Mouse (Mus musculus): ENCODE data around the gene Art4.

Gene Art4

DNA sequence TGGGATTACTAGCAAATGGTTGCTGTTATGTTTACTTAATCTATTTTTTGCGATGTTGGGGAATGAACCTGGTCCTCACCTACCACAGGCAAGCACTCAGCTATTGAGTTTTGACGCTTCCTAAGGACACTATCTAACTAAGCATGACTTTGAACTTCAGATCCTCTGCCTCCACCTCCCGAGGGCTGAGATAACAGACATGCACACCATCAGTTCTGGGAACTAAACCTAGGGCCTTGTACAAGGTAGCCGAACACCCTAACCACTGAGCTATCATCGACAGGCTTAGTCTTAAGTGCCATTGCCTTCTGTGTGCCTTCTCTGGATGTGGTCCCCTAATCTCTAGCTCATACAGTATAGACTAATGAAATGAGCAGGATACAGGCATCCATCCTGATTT is 7.8 kb upstream of the Art4 start:
- no peak for DNase-seq

DNA sequence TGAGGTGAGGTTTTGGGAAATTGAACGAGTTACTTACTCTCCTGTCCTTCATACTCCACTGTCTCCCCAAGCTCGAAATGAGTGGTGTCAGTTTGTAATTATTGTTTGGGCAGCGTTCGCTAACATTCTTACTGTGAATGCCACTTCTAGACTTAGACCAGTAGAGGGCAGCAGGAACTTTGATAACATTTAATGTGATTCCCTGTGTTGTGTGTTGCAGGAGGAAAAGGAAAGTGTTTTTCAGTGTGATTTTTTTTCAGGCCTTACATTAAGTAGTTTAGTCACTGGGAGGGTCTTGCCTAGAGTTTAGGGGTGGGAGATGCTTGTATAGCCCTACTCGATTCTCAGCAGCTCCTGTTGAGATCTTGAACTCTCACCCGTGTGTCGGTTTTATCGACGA is 3.5 kb upstream of the Art4 start:
- no peak for DNase-seq

DNA sequence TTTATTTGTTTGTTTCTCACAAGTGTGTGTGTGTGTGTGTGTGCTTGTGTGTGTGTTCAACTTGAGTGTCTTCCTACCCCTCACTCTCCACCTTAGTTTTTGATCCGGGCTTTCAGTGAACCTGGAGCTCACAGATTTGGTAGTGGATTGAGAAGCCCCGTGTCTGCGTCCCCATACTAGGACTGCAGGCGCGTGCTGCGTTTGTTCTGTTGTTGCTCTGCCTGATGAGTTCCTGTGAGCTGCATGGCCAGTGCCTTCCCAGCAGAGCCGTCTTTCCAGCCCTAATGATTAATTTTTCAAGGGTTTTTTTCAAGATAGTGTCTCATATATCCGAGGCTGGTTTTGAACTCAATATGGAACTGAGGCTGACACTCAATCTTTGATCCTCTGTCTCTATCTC is 887 bp upstream of the Art4 start:
- peak in 1 of 2 experiments; percentile 39 for DNase-seq

DNA sequence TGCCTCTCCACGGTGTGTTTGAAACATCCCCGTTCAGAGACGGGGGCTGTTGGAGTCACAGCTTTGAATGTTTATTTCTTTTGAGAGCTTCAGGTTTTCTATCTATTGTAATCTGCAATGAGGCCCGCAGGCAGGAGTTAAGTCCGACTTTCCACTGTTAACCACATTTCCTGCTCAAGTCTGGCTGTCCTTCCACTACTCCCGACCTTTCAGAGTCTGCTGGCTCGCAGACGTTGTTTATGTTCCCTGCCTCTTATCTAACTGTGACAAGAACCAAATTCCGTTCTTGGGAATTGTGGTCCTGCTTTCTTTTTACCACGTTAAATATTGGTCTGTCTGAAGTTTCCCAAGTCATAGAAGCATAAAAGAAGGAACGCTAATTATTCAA is 334 bp upstream of the Art4 start:
- peak in 1 of 2 experiments; percentile 63 for DNase-seq

DNA sequence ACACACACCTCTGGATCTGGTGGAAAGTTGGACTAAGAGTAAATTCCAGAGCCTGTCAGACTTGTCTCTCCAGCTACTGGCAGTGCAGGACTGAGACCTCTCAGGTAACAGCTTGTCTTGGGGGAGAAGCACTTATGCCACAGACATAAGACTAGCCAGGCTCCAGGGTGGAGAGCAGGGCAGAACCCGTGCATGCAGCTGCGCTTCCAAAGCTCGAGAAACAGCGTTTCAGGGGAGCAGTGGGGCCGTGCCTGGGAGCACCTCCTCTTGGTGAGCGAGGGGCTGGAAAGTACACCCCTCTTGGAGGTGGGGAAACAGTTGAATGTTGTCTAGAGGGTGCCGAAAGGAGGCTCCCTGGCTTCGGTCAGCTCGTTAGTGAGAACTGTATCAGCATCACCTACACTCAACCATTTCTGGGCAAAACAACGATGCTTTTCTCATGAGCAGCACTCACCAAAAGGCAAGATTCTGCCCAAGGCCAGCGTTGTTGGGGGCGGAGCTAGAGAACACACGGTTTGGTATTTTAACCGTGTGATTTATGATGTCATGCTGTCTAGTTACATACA is 1.4 kb downstream of the Art4 start:
- peak in 1 of 2 experiments; percentile 40 for DNase-seq

DNA sequence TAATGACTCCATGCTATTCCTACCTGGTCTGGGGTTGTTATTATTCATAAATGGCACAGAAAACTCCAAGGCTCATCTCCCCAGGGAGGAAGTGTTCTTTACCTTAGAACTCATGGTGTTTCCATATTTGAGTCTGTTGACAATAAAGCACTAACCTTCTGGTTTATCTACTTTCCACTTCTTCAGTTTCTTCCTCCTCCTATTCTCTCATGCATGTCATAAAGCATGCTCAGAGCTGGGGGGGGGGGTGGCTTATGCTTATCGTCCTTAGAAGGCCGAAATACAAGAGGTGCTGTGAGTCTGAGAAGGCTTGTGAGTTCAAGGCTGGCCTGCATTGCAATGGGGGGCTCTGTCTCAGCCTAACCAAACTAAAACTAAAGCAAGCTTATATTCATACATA is 2.4 kb downstream of the Art4 start:
- no peak for DNase-seq

GRCm38 (mm10) chr6:136854361-136854781 is 3.2 kb downstream of the Art4 start:
- no peak for DNase-seq

DNA sequence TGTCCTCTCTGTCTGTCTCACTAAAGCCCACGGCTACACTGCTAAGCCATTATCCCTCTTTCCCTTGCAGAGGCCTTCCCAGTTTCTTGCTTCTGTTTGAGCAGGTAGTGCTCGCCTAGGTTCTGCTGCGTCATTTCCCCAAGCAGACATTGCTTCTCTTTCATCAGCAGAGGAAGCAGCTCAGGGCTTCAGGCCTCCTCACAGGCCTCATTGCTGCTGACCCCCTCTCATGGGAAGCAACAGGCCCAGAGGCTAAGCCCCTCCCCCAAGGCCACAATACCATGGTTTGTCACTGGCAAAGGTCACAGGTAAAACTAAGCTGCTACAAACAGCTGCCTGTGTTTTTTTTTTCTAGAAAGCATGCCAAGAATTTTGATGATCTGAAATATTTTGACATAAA is 4.8 kb downstream of the Art4 start:
- peak; percentile 36 to 57 for DNase-seq

GRCm38 (mm10) chr6:136852348-136852747 is 5.2 kb downstream of the Art4 start:
- DNase-seq = no peak

DNA sequence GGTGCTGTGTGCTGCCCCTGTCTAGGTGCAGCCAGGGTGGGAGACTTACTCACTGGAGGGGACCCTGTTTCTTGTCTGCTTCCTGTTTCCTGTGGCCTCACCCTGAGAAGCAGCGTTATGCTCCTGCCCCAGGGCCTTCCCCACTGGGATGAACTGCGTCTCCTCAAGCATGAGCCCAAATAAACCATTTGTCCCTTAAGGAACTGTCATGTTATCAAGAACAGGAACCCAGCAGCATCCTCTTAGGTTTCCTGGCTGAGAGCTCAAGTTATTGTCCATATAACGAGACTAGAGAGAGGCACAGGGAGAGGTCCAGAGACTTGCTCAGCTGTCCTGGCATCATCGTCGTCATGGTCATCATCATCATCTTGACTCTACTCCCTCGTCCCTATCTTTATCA is 7.3 kb downstream of the Art4 start:
- no peak for DNase-seq

DNA sequence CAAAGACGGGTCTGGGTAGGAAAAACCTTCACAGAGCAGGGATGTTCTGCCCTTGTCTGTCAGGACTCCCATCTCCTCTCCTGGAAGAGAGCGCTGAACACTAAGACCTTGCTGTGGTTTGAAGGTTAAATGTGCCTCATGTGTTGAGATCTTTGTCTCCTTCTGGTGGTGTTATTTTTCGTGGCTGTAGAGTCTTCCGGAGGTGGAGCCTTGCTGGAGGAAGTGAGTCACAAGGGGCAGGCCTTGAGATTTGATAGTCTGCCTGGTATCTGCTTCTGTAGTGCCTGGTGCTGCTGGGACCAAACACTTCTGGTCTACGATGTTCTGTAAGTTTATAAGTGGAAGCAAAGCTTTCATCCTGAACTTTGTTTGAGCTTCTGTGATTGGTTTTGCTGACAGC is 8.6 kb downstream of the Art4 start:
- no peak for DNase-seq

DNA sequence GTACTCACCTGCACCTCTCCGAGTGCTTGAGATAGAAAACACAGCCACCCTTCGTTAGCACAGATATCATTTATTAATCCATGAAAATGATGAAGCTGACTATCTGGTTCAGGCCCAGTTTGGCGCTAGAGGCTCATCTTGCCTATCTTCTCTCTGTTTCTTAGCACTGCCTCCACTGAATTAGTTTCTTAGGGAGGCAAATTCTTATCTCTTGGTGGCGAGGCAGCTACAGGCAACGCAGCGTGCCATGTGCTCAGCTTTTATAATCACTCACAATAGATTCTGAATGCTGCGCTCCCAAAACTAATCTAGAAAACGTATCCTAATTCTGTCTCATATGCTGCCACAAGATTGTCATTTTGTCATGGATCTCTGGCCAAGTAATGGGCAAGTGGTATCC is 9.1 kb downstream of the Art4 start:
- DNase-seq = no peak

GRCm38 (mm10) chr6:136847790-136848189 is 9.7 kb downstream of the Art4 start:
- peak; percentile 79 to 84 for DNase-seq

DNA sequence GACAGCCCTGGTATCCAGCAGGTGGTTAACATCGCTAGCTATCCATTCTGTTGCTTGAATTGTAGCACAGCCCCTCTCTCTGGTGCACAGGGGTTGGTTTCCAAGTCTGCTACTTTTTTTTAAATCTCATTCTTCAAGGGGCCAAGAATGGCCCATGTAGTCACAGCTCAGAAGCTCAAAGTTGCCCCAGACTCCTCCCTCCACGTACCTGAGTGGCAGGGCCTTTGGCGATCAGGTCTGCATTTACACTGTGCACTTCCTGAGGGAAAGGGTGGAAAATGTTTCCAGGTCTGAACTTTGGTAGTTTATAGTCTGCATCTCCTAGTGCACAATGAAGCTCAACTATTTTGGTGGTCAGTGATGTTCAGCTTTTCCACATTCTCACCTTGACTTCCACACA is 10.3 kb downstream of the Art4 start:
- DNase-seq = no peak

DNA sequence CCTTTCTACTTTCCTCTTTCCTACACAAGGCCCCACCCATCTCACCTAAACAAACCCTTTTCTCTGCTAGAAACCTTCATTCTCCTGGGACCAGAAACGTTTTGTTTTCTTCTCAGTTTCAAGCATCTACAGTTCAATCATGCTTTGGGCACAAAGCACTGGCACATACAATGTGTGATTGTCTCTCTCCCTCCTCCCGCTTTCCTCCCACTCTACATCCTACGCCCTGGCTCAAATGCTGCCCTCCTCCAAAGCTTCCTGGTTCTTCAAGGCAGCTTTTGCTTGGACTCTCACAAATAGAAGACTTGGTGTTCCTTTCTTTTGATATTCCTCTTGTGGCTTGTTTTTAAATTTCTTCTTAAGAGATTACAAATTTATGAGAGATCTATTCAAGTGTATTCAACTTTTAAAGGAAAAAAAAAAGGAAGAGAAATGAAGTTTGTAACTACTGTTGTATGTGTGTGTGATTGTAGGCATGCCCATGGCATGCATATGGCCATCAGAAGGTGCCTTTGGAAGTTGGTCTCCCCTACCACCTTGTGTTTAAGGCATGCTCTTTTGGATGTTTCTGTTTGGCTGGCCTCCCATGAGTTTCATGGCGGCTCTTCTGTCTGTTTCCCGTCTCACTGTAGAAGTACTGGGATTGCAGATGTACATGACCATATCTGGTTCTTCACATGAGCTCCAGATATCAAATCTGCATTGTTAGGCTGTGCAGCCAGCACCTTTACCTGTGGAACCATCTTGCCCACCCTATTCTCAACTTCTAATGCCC is 11.6 kb downstream of the Art4 start:
- DNase-seq = no peak

- DNase-seq = no peak
Measured at GRCm38 (mm10) chr6:136844903-136845302, 12.6 kb downstream of the Art4 start.

DNA sequence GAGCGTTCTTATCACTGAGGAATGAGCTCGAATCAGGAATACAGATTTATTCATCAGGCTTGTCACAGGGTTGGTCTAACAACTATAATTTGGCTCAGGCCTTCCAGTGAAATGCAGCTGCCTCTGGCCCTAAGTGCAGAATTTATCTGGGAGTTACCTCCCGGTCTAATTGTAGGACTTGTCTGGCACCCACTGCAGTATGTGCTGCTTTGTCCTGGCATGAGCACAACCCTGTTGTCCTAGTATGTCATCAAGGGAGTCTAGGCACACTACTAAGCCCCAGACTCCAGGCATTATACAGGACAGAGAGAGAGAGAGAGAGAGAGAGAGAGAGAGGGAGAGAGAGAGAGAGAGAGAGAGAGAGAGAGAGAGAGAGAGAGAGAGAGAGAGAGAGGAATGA is 20.2 kb downstream of the Art4 start:
- DNase-seq = no peak

DNA sequence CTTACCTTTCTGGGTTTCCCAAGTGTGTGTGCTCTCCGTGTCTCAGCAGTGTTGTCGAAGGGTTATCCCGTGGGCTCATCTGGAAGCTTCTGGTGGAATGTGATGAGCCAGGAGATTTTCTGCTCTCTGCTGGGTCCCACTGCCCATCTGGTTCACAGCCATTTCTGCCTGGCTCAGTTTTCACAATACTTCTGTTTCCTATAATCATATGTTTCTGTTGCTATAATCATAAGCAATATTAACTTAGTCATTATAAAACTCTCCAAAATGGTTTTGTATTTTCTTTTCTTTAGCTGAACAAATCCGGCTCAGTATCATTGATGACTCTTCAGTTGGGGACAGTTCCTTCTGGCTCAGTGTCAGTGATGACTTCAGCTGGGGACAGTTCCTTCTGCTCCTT is 22.2 kb downstream of the Art4 start, which contains the start of gene Smco3:
Smco3 (minus strand) TSS at position 101 of the 400 bp plus-strand sequence.
- no peak for DNase-seq

DNA sequence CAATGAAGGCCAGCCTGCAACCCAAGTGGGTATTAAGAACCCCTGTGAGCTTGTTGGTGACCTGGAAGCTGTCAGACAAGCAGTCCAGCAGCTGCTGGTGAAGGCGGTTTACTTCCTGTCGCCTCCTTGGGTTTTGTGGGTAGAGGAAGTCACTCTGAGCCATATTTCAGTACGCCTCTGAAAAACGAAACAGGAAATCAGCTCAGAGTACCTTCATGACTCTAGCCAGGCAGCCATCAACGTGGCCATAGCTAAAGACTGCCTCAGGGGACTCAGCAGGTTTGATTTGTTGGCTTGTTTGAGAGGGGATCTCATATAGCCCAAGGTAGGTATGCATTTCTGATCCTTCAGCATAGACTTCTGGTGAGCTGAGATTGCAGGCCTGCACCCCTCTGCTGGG is 25.8 kb downstream of the Art4 start:
- no peak for DNase-seq

GRCm38 (mm10) chr6:136828681-136829080 is 28.9 kb downstream of the Art4 start:
- no peak for DNase-seq

DNA sequence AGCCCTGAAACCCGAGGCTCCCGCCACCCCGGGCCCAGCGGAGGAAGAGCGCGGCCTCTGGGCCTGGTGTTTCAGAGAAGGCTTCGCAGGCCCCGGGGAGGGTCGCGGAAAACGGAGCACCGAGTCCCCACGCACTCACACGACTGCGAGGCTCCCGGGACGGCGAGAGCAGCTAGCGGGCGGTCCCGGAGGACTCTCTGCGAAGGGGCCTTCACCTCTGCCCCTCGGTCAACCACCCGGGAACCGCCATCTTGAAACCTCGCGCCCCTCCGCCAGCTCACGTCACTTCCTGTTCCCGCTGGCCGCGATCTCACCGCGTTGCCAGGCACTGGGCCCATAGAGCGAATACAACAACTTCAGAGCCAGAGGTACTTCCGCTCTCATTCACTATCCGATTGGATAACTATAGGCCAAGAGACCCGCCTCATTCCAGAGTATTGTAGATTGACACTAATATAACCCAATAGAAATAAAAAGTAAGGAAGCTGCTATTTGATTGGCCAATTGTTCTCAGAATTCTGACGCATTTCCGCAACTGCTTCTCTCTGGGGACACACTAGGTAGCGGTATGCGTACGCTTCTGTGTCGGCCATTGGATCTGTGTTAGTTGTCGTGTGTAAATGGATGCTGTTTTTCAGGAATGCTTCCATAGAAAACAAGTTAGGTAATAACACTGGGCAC is 29.5 kb downstream of the Art4 start, which contains the start of gene Wbp11:
Wbp11 (minus strand) TSS at position 353 of the 681 bp plus-strand sequence.
- DNase-seq = peak; percentile 95 to 97

DNA sequence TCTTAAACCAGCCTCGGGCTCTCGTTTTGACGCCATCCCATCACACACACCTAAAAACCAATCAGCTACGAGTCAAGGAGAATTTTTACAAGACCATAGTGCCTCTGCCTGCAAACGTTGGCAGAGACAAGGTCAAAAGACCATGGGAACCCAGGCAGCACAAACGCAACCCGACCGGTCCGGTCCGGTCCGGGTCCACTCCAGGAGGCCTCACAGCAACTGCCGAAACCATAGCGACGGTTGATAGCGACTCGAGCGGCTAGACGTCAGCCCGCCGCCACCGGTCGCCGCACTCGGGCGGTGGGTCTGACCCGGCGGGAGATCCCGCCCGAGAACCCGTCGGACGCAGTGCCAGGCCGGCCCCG is 30.0 kb downstream of the Art4 start, which contains the start of gene BC049715:
BC049715 (plus strand) TSS at position 111 of the 365 bp plus-strand sequence.
- no peak for DNase-seq

- no peak for DNase-seq
Measured at GRCm38 (mm10) chr6:136827116-136827515, 30.4 kb downstream of the Art4 start.

GRCm38 (mm10) chr6:136824987-136825386 is 32.5 kb downstream of the Art4 start:
- DNase-seq = no peak
